Mouse (Mus musculus): Measurements from ENCODE around the gene Gm21974. TPM values are rescaled to one million over a fixed set of nuclear protein-coding genes. Genes with fewer than 3 reads are reported as not detected.
"Not testable (repeated sequence)": the region's sequence is repeated elsewhere in the genome, so short reads cannot be mapped to it uniquely, and the experiment has no call there.

The Gm21974 gene
- total RNA-seq (2021) (not detected), polyA plus RNA-seq (2012; rRNA removed) (not detected in 2 replicates)
- long read RNA-seq, partial matches to known transcripts: 0 of 2 reads
- long read RNA-seq, other reads (novel, unspliced or antisense): 2 of 2 reads

DNA sequence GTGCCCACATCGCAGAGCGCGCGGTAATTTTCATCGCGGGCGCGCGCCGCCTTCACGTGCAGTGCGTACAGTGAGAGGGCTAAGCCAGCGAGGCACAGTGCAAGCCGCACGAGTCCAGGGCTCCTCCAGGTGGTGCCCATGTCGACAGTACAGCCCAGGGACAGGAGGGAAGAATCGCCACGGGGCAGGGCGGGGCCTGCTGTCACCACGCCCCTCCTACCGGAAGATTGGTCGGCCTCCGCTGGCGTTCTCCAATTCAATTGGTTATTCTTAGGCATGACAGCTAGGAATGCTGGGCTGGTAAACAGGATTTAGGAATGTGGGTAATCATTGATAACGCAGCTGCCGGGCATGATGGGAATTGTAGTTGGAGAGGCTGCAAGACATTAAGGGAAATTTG, at the start of gene Gm21974, which contains the start of gene Vkorc1:
Gene Gm21974, minus strand, starts transcription at position 13 of the 400 bp plus-strand sequence.
Gene Vkorc1, minus strand, starts transcription at position 176 of the 400 bp plus-strand sequence.
- Histone ChIP-seq H3K9ac (ENCODE audit: low read depth, low read length) (peak within 1 kb of the TSS; percentile 59), H3K27ac (peak within 1 kb of the TSS; percentile 75), H3K4me1 (ENCODE audit: control insufficient read depth, insufficient read depth, low read length) (peaks cover 2% of the 10 kb centered on the region), H3K4me3 (peak within 1 kb of the TSS; percentile 72), H3K27me3 (ENCODE audit: control insufficient read depth, insufficient read depth, low read length) (no peaks in the 10 kb centered on the region), H3K79me2 (replicated peaks; ENCODE audit: control insufficient read depth, insufficient read depth, low read length) (no peaks in the 10 kb centered on the region), H3K36me3 (ENCODE audit: control insufficient read depth, insufficient read depth, low read length) (no peaks in the 10 kb centered on the region)
- DNase-seq: peak; percentile 95 to 97
- WGBS: under 1% methylated on average over 26 of the region's 26 CpGs
- intact Hi-C loops (cut with DNase I): no loop called here
- TF ChIP-seq POLR2A (IDR thresholded peaks at IDR 0.05; ENCODE audit: insufficient read depth, low read depth, low read length) (peak; percentile 82), CTCF (IDR thresholded peaks at IDR 0.05) (peak; percentile 61), EP300 (IDR thresholded peaks at IDR 0.05; ENCODE audit: insufficient read depth, low read depth, low read length) (peak; percentile 81)

DNA sequence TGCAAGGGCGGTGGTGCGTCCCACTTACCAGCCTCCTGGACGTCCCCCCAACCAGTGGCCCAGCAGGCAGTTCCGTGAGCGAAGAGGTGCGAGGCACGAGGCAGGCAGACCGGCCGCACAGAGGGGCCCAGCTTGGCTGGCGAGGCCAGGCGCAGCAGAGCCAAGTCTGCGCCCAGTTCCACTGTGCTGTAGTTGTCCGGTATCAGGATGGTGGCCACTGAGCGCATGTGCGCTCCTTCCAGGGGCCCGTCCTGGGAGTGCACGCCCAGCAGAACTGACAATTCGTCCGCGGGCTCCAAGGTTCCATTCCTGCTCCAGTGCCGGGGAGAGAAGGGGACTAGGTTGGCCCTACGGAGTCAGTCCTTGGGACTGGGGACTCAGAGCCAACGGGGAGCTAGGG, 49.4 kb upstream of the Gm21974 start:
- peak in 1 of 2 experiments; percentile 39 for DNase-seq
- TF ChIP-seq EP300 (IDR thresholded peaks at IDR 0.05; ENCODE audit: insufficient read depth, low read depth, low read length) (no peak), CTCF (IDR thresholded peaks at IDR 0.05) (peak; percentile 16; the same call in 1 of the 2 replicates), POLR2A (IDR thresholded peaks at IDR 0.05; ENCODE audit: insufficient read depth, low read depth, low read length) (no peak)
- no peaks in the 10 kb centered on the region for H3K79me2 ChIP-seq (replicated peaks; ENCODE audit: control insufficient read depth, insufficient read depth, low read length)
- no peaks in the 10 kb centered on the region for H3K4me1 ChIP-seq (ENCODE audit: control insufficient read depth, insufficient read depth, low read length)
- intact Hi-C loops (cut with DNase I): no loop called here
- no peaks in the 10 kb centered on the region; the same call in 1 of the 2 replicates for H3K27me3 ChIP-seq (ENCODE audit: control insufficient read depth, insufficient read depth, low read length)
- WGBS: 9% methylated on average over 23 of the region's 23 CpGs
- H3K9ac ChIP-seq (ENCODE audit: low read depth, low read length): peak overlapping the region; percentile 42; the same call in 1 of the 2 replicates
- no peak overlapping the region for H3K4me3 ChIP-seq
- H3K27ac ChIP-seq: no peak overlapping the region
- H3K36me3 ChIP-seq (ENCODE audit: control insufficient read depth, insufficient read depth, low read length): no peaks in the 10 kb centered on the region

DNA sequence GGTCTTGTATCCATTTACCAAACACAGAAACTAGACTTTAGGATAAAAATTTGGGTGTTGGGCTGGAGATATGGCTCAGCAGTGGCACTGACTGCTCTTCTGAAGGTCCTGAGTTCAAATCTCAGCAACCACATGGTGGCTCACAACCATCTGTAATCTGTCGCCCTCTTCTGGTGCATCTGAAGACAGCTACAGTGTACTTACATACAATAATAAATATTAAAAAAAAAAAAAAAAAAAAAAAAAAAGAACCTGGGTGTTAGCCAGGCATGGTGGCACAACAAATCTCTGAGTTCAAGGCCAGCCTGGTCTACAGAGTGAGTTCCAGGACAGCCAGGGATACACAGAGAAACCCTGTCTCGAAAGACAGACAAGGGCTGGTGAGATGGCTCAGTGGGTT, 46.8 kb upstream of the Gm21974 start:
- intact Hi-C loops (cut with DNase I); H3K36me3 ChIP-seq (ENCODE audit: control insufficient read depth, insufficient read depth, low read length); H3K27me3 ChIP-seq (ENCODE audit: control insufficient read depth, insufficient read depth, low read length); H3K27ac ChIP-seq; DNase-seq; H3K79me2 ChIP-seq (replicated peaks; ENCODE audit: control insufficient read depth, insufficient read depth, low read length); H3K4me3 ChIP-seq; H3K9ac ChIP-seq (ENCODE audit: low read depth, low read length); H3K4me1 ChIP-seq (ENCODE audit: control insufficient read depth, insufficient read depth, low read length): not testable (repeated sequence)
- WGBS: 54% methylated on average over 2 of the region's 2 CpGs
- TF ChIP-seq CTCF (IDR thresholded peaks at IDR 0.05): peak; percentile 33

DNA sequence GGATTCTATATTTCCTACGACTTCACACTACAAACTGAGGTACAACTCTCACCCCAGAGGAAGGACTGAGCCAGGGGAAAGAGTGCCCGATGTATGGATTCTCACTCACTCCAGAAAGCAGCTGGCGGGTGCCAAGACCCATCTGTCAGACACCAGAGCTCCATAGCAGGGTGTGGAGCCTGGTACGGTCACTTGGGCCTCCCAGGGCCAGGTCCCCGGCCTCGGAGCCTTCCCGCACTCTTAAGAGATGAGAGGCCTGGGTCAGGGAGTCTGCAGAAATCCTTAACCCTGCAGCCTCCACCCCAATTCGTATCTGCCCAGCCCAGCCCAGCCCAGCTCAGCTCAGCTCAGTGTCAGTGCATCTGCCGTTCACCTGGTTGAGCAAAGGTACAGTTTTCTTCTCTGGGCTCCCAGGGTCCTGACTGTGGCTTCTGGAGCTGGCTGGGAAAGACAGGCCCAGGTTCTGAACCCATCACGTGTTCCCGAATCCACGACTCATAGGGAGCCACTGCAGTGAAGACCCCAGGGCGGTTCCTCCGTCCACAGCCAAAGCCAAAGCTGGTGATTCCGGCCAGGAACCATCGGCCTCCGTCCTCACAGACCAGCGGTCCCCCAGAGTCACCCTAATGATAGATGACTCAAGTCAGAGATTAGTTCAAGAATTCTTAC, 41.1 kb upstream of the Gm21974 start:
- WGBS: 59% methylated on average over 18 of the region's 18 CpGs
- Histone ChIP-seq H3K79me2 (replicated peaks; ENCODE audit: control insufficient read depth, insufficient read depth, low read length) (no peaks in the 10 kb centered on the region), H3K4me1 (ENCODE audit: control insufficient read depth, insufficient read depth, low read length) (no peaks in the 10 kb centered on the region; the same call in 1 of the 2 replicates), H3K36me3 (ENCODE audit: control insufficient read depth, insufficient read depth, low read length) (no peaks in the 10 kb centered on the region), H3K4me3 (peak overlapping the region; percentile 85), H3K27me3 (ENCODE audit: control insufficient read depth, insufficient read depth, low read length) (no peaks in the 10 kb centered on the region), H3K9ac (ENCODE audit: low read depth, low read length) (peak overlapping the region; percentile 92), H3K27ac (peak overlapping the region; percentile 71; the same call in 1 of the 2 replicates)
- intact Hi-C loops (cut with DNase I): no loop called here
- DNase-seq: no peak
- no peak for TF ChIP-seq CTCF (IDR thresholded peaks at IDR 0.05)

DNA sequence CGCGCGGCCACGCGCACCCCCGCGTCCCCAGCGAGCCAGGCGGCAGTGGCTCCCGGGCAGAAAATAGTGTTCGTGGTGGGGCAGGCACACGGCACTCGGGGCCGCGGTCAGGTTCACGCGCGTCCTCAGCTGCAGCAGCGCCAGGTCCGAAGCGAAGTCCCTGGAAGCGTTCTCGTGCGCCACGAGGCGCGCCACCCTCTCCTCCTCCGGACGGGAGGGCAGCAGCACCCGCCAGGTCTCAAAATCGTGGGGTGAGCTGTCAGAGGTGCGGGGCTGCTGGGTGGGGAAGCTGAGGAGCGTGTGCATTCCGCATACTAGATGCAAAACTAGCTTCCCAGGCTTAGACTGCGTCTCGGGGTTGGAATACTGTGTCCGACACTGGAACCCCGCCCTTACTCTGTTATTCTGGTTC, 40.5 kb upstream of the Gm21974 start:
- Histone ChIP-seq H3K27ac (peak overlapping the region; percentile 71), H3K4me3 (peak overlapping the region; percentile 85), H3K4me1 (ENCODE audit: control insufficient read depth, insufficient read depth, low read length) (no peaks in the 10 kb centered on the region; the same call in 1 of the 2 replicates), H3K9ac (ENCODE audit: low read depth, low read length) (peak overlapping the region; percentile 92), H3K79me2 (replicated peaks; ENCODE audit: control insufficient read depth, insufficient read depth, low read length) (no peaks in the 10 kb centered on the region), H3K36me3 (ENCODE audit: control insufficient read depth, insufficient read depth, low read length) (no peaks in the 10 kb centered on the region), H3K27me3 (ENCODE audit: control insufficient read depth, insufficient read depth, low read length) (no peaks in the 10 kb centered on the region)
- intact Hi-C loops (cut with DNase I): loop anchor here (1.0 to 2.0 kb wide), 2 partner anchors 31 to 135 kb away; partner anchors contain the start of gene Hsd3b7
- no peak for TF ChIP-seq EP300 (IDR thresholded peaks at IDR 0.05; ENCODE audit: insufficient read depth, low read depth, low read length)
- TF ChIP-seq CTCF (IDR thresholded peaks at IDR 0.05): no peak
- no peak for TF ChIP-seq POLR2A (IDR thresholded peaks at IDR 0.05; ENCODE audit: insufficient read depth, low read depth, low read length)
- WGBS: under 1% methylated on average over 38 of the region's 38 CpGs
- no peak for DNase-seq

DNA sequence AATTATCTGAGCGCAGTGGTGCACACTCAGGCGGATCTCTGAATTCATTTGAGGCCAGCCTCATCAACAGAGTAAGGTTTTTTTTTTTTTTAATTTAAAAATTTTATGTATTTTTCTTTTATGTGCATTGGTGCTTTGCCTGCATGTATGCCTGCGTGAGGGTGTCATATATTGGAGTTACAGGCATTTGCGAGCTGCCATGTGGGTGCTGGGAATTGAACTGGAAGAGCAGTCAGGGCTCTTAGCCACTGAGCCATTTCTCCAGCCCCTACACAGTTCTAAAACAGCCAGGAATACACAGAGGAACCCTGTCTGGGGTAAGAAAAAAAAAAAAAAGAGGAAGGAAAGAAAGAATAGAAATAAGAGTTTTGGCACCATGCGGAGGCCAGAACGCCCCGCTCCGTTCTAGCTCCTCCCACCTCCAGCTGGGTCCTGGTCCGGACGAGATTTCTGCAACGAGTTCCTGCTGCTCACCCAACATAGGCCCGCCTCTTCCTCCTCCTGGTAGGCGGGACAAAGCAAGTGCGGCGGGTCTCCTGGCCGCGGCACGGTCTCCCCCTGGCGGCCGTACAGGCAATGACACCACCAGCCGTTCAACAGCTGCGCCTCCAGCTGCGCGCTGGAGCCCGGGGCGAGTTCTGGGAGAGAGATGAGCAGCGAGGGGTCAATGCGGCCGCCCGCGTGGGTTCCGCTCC, 39.9 kb upstream of the Gm21974 start:
- H3K27me3 ChIP-seq (ENCODE audit: control insufficient read depth, insufficient read depth, low read length): no peaks in the 10 kb centered on the region
- no peaks in the 10 kb centered on the region for H3K36me3 ChIP-seq (ENCODE audit: control insufficient read depth, insufficient read depth, low read length)
- DNase-seq: peak; percentile 97
- no peaks in the 10 kb centered on the region; the same call in 1 of the 2 replicates for H3K4me1 ChIP-seq (ENCODE audit: control insufficient read depth, insufficient read depth, low read length)
- H3K27ac ChIP-seq: peak overlapping the region; percentile 77
- H3K79me2 ChIP-seq (replicated peaks; ENCODE audit: control insufficient read depth, insufficient read depth, low read length): no peaks in the 10 kb centered on the region
- 6% methylated on average over 32 of the region's 32 CpGs for WGBS
- H3K9ac ChIP-seq (ENCODE audit: low read depth, low read length): peak overlapping the region; percentile 92
- intact Hi-C loops (cut with DNase I): loop anchor here (1.0 to 2.0 kb wide), 2 partner anchors 31 to 134 kb away; partner anchors contain the start of gene Hsd3b7
- peak overlapping the region; percentile 85 for H3K4me3 ChIP-seq
- TF ChIP-seq CTCF (IDR thresholded peaks at IDR 0.05) (no peak; the same call in 1 of the 2 replicates), POLR2A (IDR thresholded peaks at IDR 0.05; ENCODE audit: insufficient read depth, low read depth, low read length) (peak; percentile 85)
